23 mouse cellular contexts compared by ENCODE assay signal in genomic region chr7:75560566-75560965, GRCm38 (mm10).
"Had no signal": no experiment of that assay in that cellular context is flagged by ENCODE, and none has a peak within 500 bp of the region (broad histone marks: within the 10 kb centered on the region; RNA-seq: fewer than 3 reads in every experiment).

No protein-coding gene starts in this region.

- H3K36me3 ChIP-seq: limb, embryonic 12.5 days; limb, embryonic 15.5 days; liver, embryonic 13.5 days; midbrain, embryonic 10.5 days; midbrain, embryonic 13.5 days; neural tube, embryonic 12.5 days; neural tube, embryonic 15.5 days had no signal

- H3K4me3 ChIP-seq: layer of hippocampus, adult 2 months; limb, embryonic 12.5 days; limb, embryonic 15.5 days; liver, embryonic 13.5 days; midbrain, embryonic 10.5 days; midbrain, embryonic 13.5 days; neural tube, embryonic 12.5 days; neural tube, embryonic 15.5 days had no signal

- H3K4me2 ChIP-seq: limb, embryonic 12.5 days; limb, embryonic 15.5 days; liver, embryonic 13.5 days; midbrain, embryonic 13.5 days; neural tube, embryonic 12.5 days; neural tube, embryonic 15.5 days had no signal

- H3K9me3 ChIP-seq: limb, embryonic 12.5 days; limb, embryonic 15.5 days; liver, embryonic 13.5 days; megakaryocyte, embryonic 14.5 days; midbrain, embryonic 10.5 days; midbrain, embryonic 13.5 days; neural tube, embryonic 12.5 days; neural tube, embryonic 15.5 days had no signal

- H3K27me3 ChIP-seq: limb, embryonic 12.5 days; limb, embryonic 15.5 days; liver, embryonic 13.5 days; megakaryocyte, embryonic 14.5 days; midbrain, embryonic 13.5 days; neural tube, embryonic 12.5 days; neural tube, embryonic 15.5 days had no signal

- H3K4me1 ChIP-seq: neural tube, embryonic 12.5 days; neural tube, embryonic 15.5 days had no signal

- H3K27ac ChIP-seq: kidney, postnatal 0 days; layer of hippocampus, adult 2 months; limb, embryonic 12.5 days; limb, embryonic 15.5 days; liver, embryonic 13.5 days; midbrain, embryonic 10.5 days; midbrain, embryonic 13.5 days; neural tube, embryonic 12.5 days; neural tube, embryonic 15.5 days; stomach, postnatal 0 days had no signal

- H3K9ac ChIP-seq: limb, embryonic 12.5 days; limb, embryonic 15.5 days; liver, embryonic 13.5 days; midbrain, embryonic 13.5 days; neural tube, embryonic 12.5 days; neural tube, embryonic 15.5 days had no signal

- DNase-seq: kidney, adult 18-20 months; kidney, adult 9 months; kidney, postnatal 25 days; layer of hippocampus, postnatal 36 days; left cerebral cortex, postnatal 4 days; liver, embryonic 13.5 days; lung, adult 2 months; right cerebral cortex, adult 18-20 months; right cerebral cortex, postnatal 14 days; right cerebral cortex, postnatal 4 days; thymus, adult 2 months; thymus, postnatal 14 days had no signal

- ATAC-seq: lung, postnatal 0 days; midbrain, embryonic 13.5 days had no signal
